Mouse (Mus musculus) lung, embryonic 15.5 days (tissue): Measurements from ENCODE around the gene Ddx42. TPM values are rescaled to one million over a fixed set of nuclear protein-coding genes. Genes with fewer than 3 reads are reported as not detected.
"Not testable (repeated sequence)": the region's sequence is repeated elsewhere in the genome, so short reads cannot be mapped to it uniquely, and the experiment has no call there.

Source experiments
- ATAC-seq: fragments of 200-750 bp; cut with Nextera tagmentation; 2 replicates; pipeline ENCODE4 v1.8.0; 2017; ENCODE audit warnings: moderate number of reproducible peaks, borderline replicate concordance; ENCODE audit not compliant: low FRiP score, low TSS enrichment; ENCODE audit errors: extremely low read depth
- H3K27ac ChIP-seq: fragments of 300-500 bp; sonication (generic); 2 replicates; pipeline ENCODE4 v1.5.1; 2015; ENCODE audit warnings: moderate library complexity, mild to moderate bottlenecking, inconsistent platforms
- H3K27me3 ChIP-seq: fragments of 300-500 bp; sonication (generic); 2 replicates; pipeline ENCODE4 v1.6.1; 2015; ENCODE audit warnings: inconsistent platforms
- H3K36me3 ChIP-seq: fragments of 300-500 bp; sonication (generic); 2 replicates; pipeline ENCODE4 v1.6.1; 2015; ENCODE audit warnings: inconsistent platforms
- H3K4me1 ChIP-seq: fragments of 300-500 bp; sonication (generic); 2 replicates; pipeline ENCODE4 v1.6.1; 2015; ENCODE audit warnings: inconsistent platforms
- H3K4me2 ChIP-seq: fragments of 300-500 bp; sonication (generic); 2 replicates; pipeline ENCODE4 v1.6.1; 2015; ENCODE audit warnings: inconsistent platforms, mild to moderate bottlenecking, moderate library complexity
- H3K4me3 ChIP-seq: fragments of 300-500 bp; sonication (generic); 2 replicates; pipeline ENCODE4 v1.5.1; 2015; ENCODE audit warnings: mild to moderate bottlenecking, inconsistent platforms
- H3K9ac ChIP-seq: fragments of 300-500 bp; sonication (generic); 2 replicates; pipeline ENCODE4 v1.6.1; 2015; ENCODE audit warnings: inconsistent platforms
- H3K9me3 ChIP-seq: fragments of 300-500 bp; sonication (generic); 2 replicates; pipeline ENCODE4 v1.6.1; 2016; ENCODE audit warnings: inconsistent platforms
- WGBS: fragments of 180-500 bp; shearing (Covaris S2); methylation state at CpG from one replicate; pipeline ENCODE4 v1.1.7; 2015; 5-methylcytosine and 5-hydroxymethylcytosine counted together
- polyA plus RNA-seq: library from polyadenylated mRNA; unstranded; fragments of >200 nt; fragmentation: Nextera tagmentation; extraction: Ambion mirVana; gene quantifications from 2 replicates; pipeline ENCODE4 v1.2.1, GENCODE M21; 2015

Gene Ddx42
- polyA plus RNA-seq, 1 experiment from 2014 or later = 72.7 TPM

DNA sequence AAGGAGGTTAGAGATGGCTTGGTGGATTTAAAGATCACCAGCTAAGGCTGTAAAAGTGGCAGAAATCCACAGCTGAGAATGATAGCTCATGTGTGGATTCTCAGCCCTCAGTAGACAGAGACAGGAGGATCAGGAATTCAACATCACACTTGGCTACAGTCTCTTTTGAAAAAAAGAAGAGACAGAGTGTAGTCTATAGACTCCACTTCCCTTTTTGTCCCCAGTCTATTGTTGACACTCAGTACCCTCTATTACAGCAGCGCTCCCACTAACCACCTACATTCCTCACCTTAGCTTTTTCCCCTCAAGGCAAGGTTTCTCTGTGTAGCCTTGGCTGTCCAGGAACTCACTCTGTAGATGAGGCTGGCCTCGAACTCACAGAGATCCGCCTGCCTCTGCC is 25.0 kb upstream of the Ddx42 start:
- Histone ChIP-seq H3K4me1 (peaks cover 21% of the 10 kb centered on the region), H3K27ac (no peak overlapping the region), H3K9ac (no peak overlapping the region), H3K4me2 (no peak overlapping the region), H3K36me3 (no peaks in the 10 kb centered on the region; the same call in 1 of the 2 replicates), H3K27me3 (no peaks in the 10 kb centered on the region), H3K9me3 (no peaks in the 10 kb centered on the region), H3K4me3 (no peak overlapping the region)
- WGBS = 99% methylated on average over 3 of the region's 3 CpGs
- no peak for ATAC-seq

DNA sequence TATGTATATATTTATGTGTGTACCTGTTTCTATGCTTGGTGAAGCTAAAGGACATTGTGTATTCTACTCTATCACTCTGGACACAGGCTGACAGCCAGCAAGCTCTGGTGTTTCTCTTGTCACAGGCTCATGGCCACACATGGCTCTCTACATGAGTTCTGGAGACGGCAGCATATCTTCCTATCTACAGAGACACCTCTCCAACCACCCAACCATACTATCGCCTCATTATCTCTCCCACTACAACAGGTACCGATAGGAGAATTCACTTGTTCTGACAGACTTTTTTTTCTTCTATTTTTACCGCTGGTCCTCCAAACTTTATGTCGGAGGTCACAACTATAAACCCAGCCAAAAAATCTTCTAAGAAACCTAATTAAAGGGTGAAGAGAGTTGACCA is 24.5 kb upstream of the Ddx42 start:
- Histone ChIP-seq H3K9ac (no peak overlapping the region), H3K4me2 (peak overlapping the region; percentile 67), H3K4me1 (peaks cover 21% of the 10 kb centered on the region), H3K4me3 (peak overlapping the region; percentile 54), H3K36me3 (peaks cover under 1% of the 10 kb centered on the region; the same call in 1 of the 2 replicates), H3K27ac (no peak overlapping the region), H3K27me3 (no peaks in the 10 kb centered on the region), H3K9me3 (no peaks in the 10 kb centered on the region)
- WGBS = 81% methylated on average over 5 of the region's 5 CpGs
- ATAC-seq = no peak

DNA sequence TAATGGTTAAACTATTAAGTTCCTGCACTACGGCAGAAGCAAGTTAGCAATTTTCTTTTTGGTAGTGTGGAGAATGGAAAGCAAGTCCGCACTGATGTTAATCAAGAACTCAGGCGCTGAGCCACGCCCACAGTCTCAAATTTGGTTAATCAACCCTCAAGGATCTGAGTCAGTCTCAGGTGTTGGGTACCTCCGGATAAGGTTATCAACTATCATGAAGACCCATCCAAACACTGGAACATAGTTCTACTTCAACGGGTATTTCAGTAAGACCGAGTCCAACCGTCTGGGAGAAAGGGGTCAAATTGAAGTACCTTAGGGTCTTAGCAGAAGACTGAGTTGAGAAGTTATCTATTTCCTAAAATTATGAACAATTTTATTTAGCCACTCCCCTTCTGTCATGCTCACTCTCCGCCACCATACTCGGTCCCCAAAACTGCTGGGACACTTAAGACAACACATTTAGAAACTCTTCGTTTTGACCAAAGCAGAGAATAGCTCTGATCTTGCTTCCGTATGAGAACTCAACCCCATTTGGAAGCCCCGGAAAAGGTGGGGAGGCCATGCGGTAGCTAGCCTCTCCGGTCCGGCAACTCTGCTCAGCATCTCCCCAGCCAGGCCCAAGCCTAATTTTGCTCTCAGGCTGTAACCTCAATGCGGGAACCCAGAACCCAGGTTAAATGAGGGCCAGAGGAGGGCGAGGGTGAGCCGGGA is 23.9 kb upstream of the Ddx42 start:
- peak overlapping the region; percentile 54 for H3K4me3 ChIP-seq

DNA sequence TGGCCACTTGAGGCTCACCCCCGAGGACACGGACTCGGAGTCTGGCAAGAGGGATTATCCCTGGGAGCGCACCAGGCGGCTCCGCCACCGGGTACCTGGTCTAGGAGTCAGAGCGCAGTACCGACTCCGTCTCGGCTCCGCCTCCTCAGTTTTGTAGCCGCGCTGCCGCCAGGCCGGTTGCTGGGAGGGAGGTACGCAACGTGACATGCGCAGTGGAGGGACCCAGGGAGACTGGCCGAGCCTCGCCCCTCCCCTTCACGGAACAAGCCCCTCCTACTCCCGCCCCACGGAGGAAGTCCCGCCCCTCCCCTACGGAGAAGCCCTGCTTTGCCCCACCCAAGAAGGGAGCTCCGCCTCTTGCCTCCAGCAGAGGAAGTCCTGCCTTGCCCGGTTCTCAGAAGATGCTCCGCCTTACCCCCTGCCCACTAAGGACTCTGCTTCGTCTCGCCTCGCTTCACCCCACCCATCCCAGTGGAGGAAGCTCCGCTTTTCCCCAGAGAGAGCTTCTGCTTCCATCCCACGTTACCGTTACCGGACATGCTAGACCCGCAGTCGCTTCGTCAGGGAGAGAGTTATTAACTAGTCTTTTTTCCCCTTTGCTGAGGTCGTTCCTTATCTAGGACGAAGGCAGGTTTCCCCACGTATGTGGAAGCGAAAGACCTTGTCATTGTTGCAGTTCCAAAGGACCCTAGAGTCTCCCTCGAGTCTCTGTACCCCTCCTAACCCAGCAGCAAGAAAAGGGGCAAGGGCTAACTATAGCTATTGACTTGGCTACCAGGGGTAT is 23.2 kb upstream of the Ddx42 start:
- 1% methylated on average over 44 of the region's 44 CpGs for WGBS
- Histone ChIP-seq H3K9me3 (no peaks in the 10 kb centered on the region), H3K36me3 (peaks cover 14% of the 10 kb centered on the region), H3K27me3 (no peaks in the 10 kb centered on the region), H3K4me3 (peak overlapping the region; percentile 54), H3K9ac (peak overlapping the region; percentile 58), H3K4me1 (peaks cover 21% of the 10 kb centered on the region), H3K27ac (peak overlapping the region; percentile 85), H3K4me2 (peak overlapping the region; percentile 67)
- ATAC-seq = peak; percentile 98

More for the DNA sequence above, 23.9 kb upstream of the Ddx42 start:
- peaks cover 21% of the 10 kb centered on the region for H3K4me1 ChIP-seq
- no peaks in the 10 kb centered on the region for H3K9me3 ChIP-seq
- 8% methylated on average over 19 of the region's 19 CpGs for WGBS
- ATAC-seq = peak; percentile 2
- peak overlapping the region; percentile 55 for H3K9ac ChIP-seq
- H3K4me2 ChIP-seq = peak overlapping the region; percentile 67
- H3K27ac ChIP-seq = peak overlapping the region; percentile 76
- peaks cover 6% of the 10 kb centered on the region for H3K36me3 ChIP-seq
- no peaks in the 10 kb centered on the region for H3K27me3 ChIP-seq

DNA sequence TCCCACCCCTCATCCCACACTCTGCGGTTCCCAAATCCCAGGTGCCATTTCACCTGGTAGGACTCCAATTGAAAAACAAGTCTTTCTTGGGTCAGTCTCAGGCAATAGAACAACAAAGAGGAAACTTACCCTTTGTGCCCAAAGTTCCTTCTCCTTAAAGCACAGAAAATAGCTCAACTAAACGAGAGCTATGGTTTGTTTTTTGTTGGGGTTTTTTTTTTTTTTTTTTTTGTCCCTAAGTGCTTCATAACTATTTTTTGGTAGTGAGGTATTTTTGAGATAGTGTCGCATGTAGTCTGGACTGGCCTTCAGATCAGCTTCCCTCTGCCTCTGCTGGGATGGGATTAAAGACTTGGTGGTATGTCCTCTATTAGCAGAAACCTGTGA is 22.6 kb upstream of the Ddx42 start:
- ATAC-seq = no peak
- peak overlapping the region; percentile 85 for H3K27ac ChIP-seq
- peak overlapping the region; percentile 54 for H3K4me3 ChIP-seq
- peak overlapping the region; percentile 67 for H3K4me2 ChIP-seq
- H3K9me3 ChIP-seq = no peaks in the 10 kb centered on the region
- H3K36me3 ChIP-seq = peaks cover 18% of the 10 kb centered on the region
- H3K9ac ChIP-seq = peak overlapping the region; percentile 58
- peaks cover 21% of the 10 kb centered on the region for H3K4me1 ChIP-seq
- no peaks in the 10 kb centered on the region for H3K27me3 ChIP-seq
- WGBS = 33% methylated on average over 3 of the region's 3 CpGs

DNA sequence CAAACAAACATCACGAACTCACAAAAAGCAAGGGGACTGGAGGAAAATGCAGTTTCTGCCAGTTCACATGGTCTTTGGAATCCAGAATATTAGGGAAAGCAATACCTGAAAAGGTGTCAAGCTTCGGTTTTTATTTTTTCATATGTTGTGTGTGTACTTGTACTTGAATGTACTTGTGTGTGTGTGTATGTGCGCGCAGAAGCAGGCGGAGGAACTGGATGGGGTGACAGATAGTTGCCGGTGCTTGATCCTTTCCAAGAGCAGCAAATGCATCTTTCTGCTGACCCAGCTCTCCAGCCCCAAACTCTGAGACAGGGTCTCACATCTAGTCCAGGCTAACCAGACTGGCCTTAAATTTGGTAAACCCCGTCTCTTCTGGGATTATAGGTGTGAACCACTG is 21.8 kb upstream of the Ddx42 start:
- peaks cover 21% of the 10 kb centered on the region for H3K4me1 ChIP-seq
- no peak overlapping the region for H3K4me2 ChIP-seq
- no peak overlapping the region for H3K9ac ChIP-seq
- no peak for ATAC-seq
- peaks cover 18% of the 10 kb centered on the region for H3K36me3 ChIP-seq
- no peaks in the 10 kb centered on the region for H3K27me3 ChIP-seq
- H3K4me3 ChIP-seq = no peak overlapping the region
- H3K27ac ChIP-seq = peak overlapping the region; percentile 36
- no peaks in the 10 kb centered on the region for H3K9me3 ChIP-seq
- WGBS = 83% methylated on average over 7 of the region's 7 CpGs

DNA sequence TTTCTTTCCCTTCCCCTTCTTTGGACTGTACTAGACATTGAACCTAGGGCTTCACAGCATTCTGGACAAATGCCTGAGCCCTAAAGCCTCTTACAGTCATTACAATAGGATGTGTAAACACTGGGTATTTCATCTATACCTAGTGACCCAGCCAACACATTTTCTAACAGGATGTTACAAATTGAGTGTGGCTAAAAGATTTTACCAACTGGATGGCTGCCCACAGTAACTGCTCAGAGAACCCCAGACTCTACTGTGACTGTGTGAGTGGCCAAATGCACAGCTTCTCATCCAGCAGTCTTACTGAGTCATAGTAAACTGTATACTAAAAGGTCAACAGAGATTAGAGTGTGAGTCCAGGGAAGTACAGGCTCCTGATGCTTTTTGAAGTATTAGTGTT is 21.4 kb upstream of the Ddx42 start:
- Histone ChIP-seq H3K27me3 (no peaks in the 10 kb centered on the region), H3K27ac (peak overlapping the region; percentile 36; the same call in 1 of the 2 replicates), H3K4me2 (no peak overlapping the region), H3K4me1 (peaks cover 21% of the 10 kb centered on the region), H3K9ac (no peak overlapping the region), H3K4me3 (no peak overlapping the region), H3K36me3 (peaks cover 18% of the 10 kb centered on the region), H3K9me3 (no peaks in the 10 kb centered on the region)
- no peak for ATAC-seq

DNA sequence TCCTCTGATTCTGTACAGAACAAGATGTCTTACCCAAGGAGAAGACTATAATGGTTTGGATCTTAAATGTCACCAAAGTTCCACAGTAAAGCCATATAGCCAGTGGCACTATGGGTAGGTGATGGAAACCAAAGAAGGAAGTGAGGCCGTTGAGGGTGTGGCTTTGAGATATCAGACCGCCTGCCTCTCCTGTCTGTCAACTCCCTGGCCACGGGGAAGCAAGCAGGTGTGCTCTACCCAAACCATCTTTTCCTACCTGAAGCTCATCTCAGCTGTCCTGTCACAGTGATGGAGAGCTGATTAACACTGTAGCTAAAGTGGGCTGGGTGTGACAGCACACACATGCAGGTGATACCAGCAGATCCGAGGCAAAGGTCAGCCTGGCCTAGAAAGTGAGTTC is 18.4 kb upstream of the Ddx42 start:
- H3K4me2 ChIP-seq = no peak overlapping the region
- H3K27ac ChIP-seq = no peak overlapping the region
- no peaks in the 10 kb centered on the region for H3K27me3 ChIP-seq
- ATAC-seq = no peak
- peaks cover 45% of the 10 kb centered on the region for H3K36me3 ChIP-seq
- H3K4me1 ChIP-seq = peaks cover 14% of the 10 kb centered on the region; the same call in 1 of the 2 replicates
- H3K9ac ChIP-seq = no peak overlapping the region
- WGBS = 72% methylated on average over 4 of the region's 4 CpGs
- no peaks in the 10 kb centered on the region for H3K9me3 ChIP-seq
- no peak overlapping the region for H3K4me3 ChIP-seq

DNA sequence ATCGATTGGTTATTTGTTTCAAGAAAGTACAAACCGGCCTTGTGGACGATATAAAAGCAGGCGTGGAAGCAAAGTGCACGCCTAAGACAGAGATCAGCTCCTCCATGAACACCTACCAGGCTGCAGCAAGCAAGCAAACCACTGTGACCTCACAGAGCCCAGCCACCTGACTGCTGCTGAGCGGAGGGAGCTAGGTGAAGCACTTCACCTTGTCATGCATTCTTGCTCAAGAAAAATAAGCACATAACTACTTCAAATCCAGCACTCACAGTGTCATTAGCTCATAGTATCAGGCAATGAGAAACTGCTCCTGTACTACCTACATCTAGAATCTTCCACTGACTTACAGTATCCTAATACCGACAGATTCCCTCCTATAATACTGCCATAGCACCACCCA is 16.7 kb upstream of the Ddx42 start:
- H3K4me3 ChIP-seq, H3K4me2 ChIP-seq, H3K27me3 ChIP-seq, ATAC-seq, H3K4me1 ChIP-seq, H3K27ac ChIP-seq, H3K9me3 ChIP-seq, H3K9ac ChIP-seq: not testable (repeated sequence)
- WGBS = 92% methylated on average over 7 of the region's 7 CpGs
- peaks cover 55% of the 10 kb centered on the region for H3K36me3 ChIP-seq

DNA sequence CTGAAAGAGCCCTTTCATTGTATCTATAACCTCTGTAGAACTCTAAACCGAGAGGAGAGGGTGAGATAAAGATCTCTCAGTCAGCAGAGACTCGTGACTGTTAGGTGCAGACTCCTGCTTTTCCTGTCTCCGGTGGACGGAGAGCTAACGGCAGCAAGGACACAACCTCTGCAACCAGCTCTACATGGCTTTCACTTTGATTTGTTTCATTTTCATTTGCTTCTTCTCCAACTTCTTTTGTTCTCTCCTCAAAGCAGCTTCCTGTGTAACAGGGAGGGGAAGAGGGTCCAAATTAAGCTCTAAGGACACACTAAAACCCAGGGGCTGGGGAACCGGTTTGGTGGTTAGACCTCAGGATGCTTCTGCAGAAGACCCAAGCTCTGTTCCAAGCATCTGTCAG is 16.0 kb upstream of the Ddx42 start:
- Histone ChIP-seq H3K4me1 (no peaks in the 10 kb centered on the region), H3K27ac (no peak overlapping the region), H3K27me3 (no peaks in the 10 kb centered on the region), H3K36me3 (peaks cover 63% of the 10 kb centered on the region), H3K9me3 (no peaks in the 10 kb centered on the region), H3K9ac (no peak overlapping the region), H3K4me2 (no peak overlapping the region), H3K4me3 (no peak overlapping the region)
- WGBS = 74% methylated on average over 6 of the region's 6 CpGs
- ATAC-seq = no peak

DNA sequence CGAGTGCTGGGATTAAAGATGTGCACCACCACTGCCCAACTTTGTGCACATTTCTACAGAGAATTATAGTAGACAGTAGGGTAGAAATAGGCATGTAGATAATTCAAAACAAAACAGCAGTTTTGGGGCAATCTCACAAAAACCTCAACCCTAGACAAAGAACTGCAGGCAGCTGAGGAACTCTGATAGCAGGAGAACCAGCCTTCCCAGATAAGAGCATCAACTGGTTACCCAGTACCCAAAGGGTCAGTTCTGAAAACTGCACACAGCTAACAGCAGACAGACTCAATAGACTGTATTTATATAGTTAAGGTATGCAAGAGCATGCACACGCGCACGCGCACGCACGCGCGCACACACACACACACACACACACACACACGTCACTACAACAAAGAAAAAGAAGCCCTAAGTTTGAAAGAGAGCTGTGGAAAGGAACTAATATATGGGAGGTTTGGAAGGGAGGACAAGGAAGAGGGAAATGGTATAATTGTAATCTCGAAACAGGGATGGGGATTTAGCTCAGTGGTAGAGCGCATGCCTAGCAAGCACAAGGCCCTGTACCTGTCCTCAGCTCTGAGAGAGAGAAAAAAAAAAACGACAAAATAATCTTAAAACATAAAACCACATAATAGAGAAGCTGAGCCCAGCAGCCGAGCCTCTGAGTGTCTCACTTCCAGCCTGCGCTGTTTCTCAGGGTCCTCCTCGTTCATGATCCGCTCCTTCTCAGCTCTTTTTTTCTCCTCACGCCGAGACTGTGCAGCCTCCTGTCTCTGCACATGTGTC is 15.2 kb upstream of the Ddx42 start:
- no peaks in the 10 kb centered on the region for H3K4me1 ChIP-seq
- H3K9me3 ChIP-seq = no peaks in the 10 kb centered on the region
- H3K9ac ChIP-seq = no peak overlapping the region
- WGBS = 93% methylated on average over 19 of the region's 19 CpGs
- ATAC-seq = no peak
- H3K36me3 ChIP-seq = peaks cover 69% of the 10 kb centered on the region
- no peaks in the 10 kb centered on the region for H3K27me3 ChIP-seq
- no peak overlapping the region for H3K27ac ChIP-seq
- no peak overlapping the region for H3K4me3 ChIP-seq
- H3K4me2 ChIP-seq = no peak overlapping the region

DNA sequence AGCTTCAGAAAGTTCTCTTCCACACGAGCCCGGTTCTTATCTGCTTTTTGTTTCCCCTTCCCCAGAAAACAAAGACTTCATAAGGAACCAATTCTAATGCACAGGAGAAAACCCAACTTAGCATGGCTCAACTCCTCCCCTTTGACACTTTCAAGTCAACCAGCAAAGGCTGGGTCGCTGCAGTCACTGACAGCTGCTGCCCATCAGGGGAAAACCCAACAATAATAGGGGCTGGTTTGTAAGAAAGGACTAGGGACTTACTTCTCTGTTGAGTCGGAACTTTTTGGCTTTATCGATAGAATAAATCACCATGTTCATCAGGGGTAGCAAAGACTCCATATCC is 14.6 kb upstream of the Ddx42 start, which contains the start of gene Strada:
Gene Strada, minus strand, starts transcription at position 46 of the 343 bp plus-strand sequence.
- Histone ChIP-seq H3K4me3 (no peak within 1 kb of the TSS), H3K9me3 (no peaks in the 10 kb centered on the region), H3K4me2 (no peak within 1 kb of the TSS), H3K27me3 (no peaks in the 10 kb centered on the region), H3K4me1 (no peaks in the 10 kb centered on the region), H3K9ac (no peak within 1 kb of the TSS), H3K27ac (no peak within 1 kb of the TSS), H3K36me3 (peaks cover 75% of the 10 kb centered on the region)
- whole genome bisulfite sequencing = 78% methylated on average over 5 of the region's 5 CpGs
- no peak for ATAC-seq
